Mouse (Mus musculus): ENCODE results near the gene Fcgrt.
A peak's percentile ranks its signal among the peaks of the same experiment; 100 is the strongest.

The Fcgrt gene

DNA sequence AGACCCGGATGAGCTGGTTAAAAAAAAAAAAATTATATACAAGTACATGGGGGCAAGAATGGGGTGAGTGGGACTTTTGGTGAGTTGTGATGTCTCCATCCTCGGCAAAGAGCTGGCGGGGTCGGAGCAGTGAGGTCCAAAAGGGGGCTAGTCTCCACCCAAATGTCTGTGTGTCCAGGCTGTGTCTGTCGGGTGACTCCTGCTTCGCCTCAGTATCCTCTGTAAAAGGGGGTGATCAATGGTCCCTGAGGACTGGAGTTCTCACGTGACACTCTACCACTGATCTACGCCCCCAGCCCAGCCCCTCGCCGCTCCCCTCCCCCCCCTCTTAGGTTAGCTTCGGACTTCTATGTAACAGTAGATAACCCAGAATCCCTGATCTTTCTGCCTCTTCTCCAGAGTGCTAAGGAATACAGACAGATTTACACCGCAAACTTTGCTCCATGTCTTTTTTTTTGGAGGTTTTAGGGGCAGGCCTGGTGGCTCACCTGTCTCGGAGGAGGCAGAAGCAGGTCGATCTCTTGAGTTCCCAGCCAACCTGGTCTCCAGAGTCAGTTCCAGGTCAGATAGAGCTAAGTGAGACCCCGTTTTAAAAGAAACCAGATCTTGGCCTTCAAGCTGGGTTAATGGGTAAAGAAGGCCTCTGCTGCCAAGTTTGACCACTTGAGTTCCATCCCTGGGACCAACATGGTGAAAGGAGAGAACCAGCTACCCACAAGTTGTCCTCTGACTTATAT is 26.3 kb upstream of the Fcgrt start:
- peak; percentile 46 for DNase-seq (ENCODE audit: low read depth, low spot score)

DNA sequence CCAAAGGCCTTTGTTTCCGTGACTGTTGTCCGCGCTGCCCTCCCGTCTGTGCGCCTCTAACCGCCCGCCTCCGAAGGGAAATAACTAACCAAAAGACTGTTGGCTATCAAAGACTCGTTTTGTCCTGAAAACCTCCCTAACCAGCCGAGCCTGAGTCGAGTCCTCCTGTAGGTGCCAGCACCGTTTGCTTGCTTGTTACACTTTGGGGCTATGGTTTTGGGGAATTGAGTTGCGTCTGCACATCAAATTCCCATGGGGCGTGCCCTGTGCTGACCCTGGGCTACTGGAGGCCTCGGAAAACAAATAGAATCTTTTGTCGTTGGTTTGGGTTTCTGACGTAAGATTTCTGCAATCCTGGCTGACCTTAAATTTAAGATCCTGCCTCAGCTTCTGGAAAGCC is 25.7 kb upstream of the Fcgrt start:
- DNase-seq (ENCODE audit: low read depth, low spot score): peak; percentile 46

DNA sequence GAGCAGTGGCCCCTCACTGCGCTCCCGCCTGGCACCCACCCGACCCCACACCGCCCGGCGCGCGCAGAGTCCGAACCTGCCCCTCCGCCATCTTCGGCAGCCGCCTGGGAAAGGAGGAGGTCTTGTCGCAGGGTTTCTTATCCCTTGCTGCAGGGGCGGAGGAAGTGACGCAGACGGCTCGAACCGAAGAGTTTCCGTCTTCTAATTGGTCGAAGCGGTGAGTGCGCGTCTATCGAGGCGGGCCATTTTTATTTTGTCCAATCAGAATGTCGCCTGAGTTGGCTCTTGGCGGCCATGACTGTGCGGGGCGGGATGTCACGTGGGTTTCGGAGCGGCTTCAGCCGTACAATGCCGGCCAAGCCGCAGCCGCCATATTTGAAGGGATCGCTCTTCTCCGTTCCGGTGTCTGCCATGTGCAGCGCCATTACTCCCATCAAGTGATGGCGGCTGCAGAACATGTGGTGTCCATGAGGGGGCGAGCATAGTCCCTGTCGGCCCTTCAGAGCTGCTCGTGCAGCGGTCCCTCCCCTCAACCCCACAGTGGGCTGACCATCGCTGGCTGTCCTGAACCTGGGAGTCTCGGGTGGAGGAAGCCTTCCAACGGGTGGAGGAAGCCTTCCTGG is 25.1 kb upstream of the Fcgrt start, which contains the start of gene Rpl13a:
Gene Rpl13a (minus strand): TSS at position 138 of the 623 bp plus-strand sequence.
- peak; percentile 99 for DNase-seq (ENCODE audit: low read depth, low spot score)

DNA sequence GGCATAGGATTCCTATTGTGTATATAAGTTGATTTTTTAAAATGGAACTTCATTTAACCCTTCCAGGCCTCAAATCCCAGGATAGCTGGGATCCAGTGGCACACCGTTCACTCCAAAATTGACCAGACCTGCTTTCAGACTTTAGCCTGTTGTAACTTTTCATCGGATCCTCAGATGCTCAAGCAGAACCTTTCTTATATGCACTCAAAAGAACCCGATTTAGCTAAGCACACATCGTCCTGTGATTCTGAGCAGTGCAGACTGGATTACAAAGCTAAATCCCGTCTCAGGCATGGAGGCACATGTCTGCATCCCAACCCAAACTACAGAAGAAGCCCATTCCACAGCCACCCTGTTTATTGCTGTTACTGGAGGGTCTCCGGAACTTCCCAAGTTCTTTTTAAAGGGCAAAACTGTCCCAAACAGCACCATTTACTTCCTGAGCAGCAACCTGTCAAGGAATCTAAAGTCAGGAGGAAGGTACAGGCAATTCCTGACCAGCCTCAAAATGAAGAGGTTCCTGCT is 24.1 kb upstream of the Fcgrt start:
- DNase-seq (ENCODE audit: low read depth, low spot score): no peak

GRCm38 (mm10) chr7:45126844-45127699 is 23.4 kb upstream of the Fcgrt start:
- DNase-seq (ENCODE audit: low read depth, low spot score): peak; percentile 54

- DNase-seq (ENCODE audit: low read depth, low spot score): no peak
Observed at GRCm38 (mm10) chr7:45126147-45126843, 22.6 kb upstream of the Fcgrt start.

DNA sequence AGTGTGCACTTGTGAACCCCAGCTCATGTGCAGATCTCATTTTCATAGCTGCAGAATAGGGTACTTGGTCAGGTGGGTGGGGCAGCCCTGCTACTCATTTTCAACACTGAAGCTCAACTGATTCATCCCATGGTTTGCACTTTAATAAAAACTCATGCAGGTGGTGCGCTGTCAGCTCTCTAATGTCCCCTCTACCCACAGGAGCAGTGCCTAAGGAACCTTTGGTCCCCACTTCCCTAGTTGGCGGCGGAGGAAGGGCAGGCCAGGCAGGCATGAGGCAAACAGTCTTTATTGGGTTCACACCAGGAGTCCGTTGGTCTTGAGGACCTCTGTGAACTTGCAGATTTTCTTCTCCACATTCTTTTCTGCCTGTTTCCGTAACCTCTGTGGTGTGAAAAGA is 22.0 kb upstream of the Fcgrt start:
- peak; percentile 38 for DNase-seq (ENCODE audit: low read depth, low spot score)

- peak; percentile 86 for DNase-seq (ENCODE audit: low read depth, low spot score)
Observed at GRCm38 (mm10) chr7:45125144-45125600, 21.5 kb upstream of the Fcgrt start.

DNA sequence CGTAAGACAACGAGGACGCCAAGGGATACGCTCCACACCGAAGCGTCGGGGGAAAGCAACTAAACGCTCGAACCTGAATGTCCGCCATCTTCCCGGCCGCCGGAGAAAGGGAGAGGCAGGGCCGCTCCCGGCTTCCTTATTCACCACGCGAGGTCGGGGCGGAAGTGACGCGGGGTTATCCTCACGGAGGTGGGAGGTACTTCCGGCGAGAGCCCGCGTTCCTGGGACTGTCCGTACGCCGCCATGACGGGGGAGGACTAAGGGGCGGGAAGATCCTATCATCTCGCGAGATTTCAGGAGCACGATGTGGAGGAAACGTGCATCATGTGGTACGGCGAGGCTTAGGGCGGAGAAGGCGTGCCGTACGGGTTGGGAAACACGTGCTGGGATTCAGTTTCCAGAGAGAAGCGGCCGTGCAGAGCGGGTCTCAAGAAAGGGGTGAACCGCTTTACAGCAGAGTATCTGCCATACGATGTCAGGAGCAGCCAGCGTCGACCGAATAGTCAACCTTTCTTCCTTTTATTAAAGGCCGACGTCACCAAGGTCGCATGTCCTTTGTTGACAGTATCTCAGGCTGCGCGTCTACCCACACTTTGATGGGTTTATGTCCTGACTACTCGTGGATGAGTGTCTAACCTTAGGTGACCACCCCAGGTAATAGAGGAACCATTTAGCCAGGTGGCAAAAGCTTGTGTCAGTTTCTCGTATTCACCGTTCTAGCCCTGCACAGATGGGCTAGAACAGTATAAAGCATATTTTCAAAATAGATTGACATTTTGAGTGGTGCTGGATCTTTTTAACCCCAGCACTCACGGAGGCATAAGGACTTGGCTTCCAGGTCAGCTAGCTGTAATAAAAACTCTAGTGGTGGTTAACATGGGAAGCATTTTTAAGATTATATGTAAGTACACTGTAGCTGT is 20.8 kb upstream of the Fcgrt start, which contains the start of gene Rps11:
Gene Rps11 (minus strand): TSS at position 216 of the 920 bp plus-strand sequence.
- DNase-seq (ENCODE audit: low read depth, low spot score): peak; percentile 99

- DNase-seq (ENCODE audit: low read depth, low spot score): peak; percentile 61
Observed at GRCm38 (mm10) chr7:45123186-45123570, 19.5 kb upstream of the Fcgrt start.

DNA sequence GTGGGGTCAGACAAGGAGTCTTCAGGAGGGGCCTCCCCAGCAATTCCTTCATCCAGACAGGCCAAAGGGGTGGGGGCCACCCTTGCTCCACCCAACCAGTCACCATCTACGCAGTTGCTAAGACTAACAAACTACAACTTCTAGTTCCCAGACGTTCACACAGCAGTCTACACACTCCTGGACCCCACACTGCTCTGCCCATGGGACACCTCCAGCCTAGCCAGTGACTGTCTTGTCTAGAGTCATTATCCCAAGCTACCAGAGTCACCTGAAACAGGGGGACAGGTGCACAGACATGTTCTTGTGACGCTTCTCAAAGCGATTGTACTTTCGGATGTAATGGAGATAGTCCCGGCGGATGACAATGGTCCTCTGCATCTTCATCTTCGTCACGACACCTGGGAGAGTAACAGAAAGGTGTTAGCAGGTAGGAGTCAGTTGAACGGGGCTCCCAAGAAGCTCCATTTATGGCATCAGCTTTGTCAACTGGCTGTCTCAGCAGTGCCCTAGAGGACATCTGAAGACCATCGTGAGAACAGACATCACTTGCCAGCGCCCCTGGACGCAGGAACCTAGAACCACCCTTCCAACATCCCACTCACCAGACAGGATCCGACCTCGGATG is 19.0 kb upstream of the Fcgrt start:
- DNase-seq (ENCODE audit: low read depth, low spot score): no peak

DNA sequence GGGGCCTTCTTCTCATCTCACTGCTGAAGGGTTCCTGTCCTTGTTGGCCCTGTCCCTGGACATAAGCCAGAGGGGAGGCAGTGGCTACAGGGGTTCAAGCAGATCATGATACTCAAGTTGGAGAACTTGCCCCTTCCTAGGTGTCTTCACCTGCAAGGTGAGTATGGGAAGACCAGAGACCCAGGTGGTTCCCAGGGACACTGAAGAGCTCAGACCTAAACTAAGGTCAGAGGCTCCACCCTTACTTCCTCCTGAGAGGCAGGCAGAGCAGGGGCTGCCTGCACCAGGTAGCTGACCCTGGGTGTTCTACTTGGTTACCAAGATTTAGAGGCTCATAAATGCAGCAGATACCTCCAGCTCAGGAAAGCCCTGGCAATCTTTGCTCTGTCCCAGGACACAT is 18.3 kb upstream of the Fcgrt start:
- DNase-seq (ENCODE audit: low read depth, low spot score): no peak

DNA sequence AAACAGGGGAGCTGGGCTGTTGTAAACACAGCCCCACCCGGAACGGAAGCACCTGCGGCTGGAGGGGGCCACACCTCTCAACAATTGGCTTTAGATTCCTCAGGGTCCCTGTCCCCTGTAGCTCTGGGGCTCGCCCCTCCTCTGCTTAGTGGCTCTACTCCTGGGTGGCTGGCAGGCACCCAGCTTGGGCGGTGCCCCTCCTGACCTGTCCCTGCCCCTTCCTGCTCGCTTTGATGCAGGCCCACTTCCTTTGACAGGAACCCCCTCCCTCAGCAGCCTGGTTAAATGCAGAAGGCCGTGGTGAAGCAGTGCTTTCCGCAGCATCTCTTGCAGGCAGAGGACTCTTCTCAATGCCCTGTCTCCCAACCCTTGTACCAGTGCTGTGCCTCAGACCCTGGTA is 17.8 kb upstream of the Fcgrt start:
- DNase-seq (ENCODE audit: low read depth, low spot score): peak; percentile 78

DNA sequence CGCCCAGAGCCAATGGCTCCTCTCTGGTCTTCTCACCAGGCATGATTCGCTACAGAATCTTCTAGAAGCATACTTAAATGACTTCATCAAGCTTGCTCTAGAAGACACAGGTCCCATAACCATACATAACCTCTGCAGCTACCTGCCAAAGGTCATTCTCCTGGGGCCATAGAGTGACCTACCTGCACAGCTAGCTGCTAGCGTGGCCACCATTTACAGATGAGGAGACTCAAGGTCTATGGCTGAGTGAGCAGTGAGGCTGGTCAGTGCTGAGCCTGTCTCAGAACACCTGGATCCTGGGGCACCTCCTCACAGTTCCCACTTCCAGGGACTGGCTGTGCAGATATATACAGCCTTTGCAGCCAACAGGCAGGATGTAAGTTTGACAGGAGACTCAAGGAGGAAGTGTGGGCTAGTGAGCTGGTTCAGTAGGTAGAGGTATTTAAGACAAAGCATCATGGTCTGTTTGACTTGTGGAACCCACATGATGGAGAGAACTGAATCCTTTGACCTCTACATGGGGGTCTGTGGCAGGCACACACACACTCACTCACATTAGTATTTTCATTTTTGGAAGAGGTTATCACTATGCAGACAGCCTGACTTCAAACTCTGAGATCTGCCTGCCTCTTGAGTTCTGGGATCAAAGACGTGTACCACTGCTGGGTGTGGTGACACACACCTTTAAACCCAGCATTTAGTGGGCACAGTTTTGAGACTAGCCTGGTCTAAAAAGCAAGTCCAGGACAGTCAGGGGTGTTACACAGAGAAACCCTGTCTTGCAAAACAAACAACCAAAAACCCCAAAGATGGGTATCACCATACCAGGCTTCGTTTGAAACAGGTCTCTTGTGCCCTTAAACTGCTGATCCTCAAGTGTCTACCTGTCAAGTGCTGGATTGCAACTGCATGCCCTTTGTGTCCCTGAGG is 16.4 kb upstream of the Fcgrt start:
- no peak for DNase-seq (ENCODE audit: low read depth, low spot score)

GRCm38 (mm10) chr7:45118336-45118735 is 14.7 kb upstream of the Fcgrt start:
- DNase-seq (ENCODE audit: low read depth, low spot score): peak; percentile 79

DNA sequence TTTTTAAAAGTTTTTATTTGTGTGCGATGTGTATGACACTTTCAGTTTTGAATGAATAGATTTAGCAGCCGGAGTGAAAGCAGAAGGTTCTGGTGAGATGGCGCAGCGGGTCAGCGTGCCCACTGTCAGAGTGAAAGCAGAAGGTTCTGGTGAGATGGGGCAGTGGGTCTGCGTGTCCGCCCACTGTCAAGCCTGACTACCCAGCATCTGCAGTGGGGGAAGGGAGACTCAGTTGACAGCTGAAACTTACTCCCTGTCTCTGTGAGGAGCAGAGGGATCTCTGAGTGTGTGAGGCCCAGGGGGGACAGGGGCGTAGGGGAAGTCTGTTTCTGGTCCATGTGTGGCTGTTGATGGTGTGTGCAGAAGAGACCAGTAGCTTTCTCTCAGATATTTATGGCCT is 13.9 kb upstream of the Fcgrt start:
- DNase-seq (ENCODE audit: low read depth, low spot score): no peak

DNA sequence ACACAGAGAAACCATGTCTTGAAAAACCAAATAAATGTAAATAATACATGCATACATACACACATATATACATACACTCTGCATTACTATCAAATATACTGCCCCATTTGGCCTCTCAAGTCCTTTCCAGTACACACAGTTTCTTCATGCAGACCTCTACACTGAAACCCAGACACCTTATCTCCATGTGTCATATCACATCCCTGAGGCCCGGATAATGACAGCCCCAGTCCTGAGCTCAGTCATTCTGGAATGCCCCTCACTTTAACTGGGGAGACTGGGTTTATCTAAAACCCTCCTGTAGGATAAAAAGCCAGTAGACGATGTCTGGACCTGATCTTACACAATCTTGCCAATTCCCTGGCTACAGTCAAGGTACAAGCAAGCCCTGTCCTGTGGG is 9.8 kb upstream of the Fcgrt start:
- no peak for DNase-seq (ENCODE audit: low read depth, low spot score)

DNA sequence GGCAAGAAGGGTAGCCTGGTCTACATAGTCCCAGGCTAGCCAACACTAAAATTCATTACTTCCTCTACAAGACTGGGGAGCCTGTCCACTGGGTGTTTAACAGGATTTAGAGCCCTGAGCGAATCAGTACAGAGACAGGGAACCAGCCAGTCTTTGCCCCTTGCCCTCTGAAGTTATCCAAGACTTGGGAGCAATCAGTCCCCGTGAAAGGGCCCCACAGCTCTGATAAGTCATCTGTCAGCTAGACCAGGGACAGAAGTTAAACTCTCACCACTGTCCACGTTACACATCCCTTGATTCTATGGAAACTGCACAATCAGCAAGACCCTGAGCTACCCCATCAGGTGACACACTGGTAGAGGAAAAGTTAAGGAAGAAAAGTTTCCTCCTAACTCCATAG is 8.9 kb upstream of the Fcgrt start:
- no peak for DNase-seq (ENCODE audit: low read depth, low spot score)

DNA sequence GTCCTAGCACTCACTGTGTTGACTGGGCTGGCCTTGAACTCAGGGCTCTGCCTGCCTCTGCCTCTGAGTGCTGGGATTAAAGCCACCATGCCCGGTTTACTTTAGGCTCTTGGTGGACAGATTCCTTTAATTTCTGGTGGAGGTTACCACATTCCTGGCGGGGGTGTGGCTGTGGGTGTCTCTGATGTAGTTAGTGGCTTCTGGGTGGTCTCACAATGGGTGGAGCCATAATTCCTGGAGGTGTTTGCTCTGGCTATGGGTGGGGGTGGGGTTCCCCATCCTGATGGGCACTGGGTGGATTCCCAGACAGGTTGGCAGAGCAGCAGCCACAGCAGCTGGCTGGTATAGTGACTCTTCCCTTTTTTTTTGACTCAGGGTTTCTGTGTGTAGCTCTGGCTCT is 8.3 kb upstream of the Fcgrt start:
- DNase-seq (ENCODE audit: low read depth, low spot score): peak; percentile 94
